Mouse (Mus musculus) bone marrow macrophage, adult 2 months (primary cell): ENCODE measurements around the gene Bcor.

ENCODE experiments used
- CTCF ChIP-seq: IDR thresholded peaks from 2 replicates; pipeline ENCODE4 v1.5.1; 2012; ENCODE audit warnings: low read depth, mild to moderate bottlenecking, low read length, moderate library complexity
- POLR2A ChIP-seq: IDR thresholded peaks from 2 replicates; pipeline ENCODE4 v1.6.1; 2012; ENCODE audit warnings: mild to moderate bottlenecking, low read depth, low read length, borderline replicate concordance

DNA sequence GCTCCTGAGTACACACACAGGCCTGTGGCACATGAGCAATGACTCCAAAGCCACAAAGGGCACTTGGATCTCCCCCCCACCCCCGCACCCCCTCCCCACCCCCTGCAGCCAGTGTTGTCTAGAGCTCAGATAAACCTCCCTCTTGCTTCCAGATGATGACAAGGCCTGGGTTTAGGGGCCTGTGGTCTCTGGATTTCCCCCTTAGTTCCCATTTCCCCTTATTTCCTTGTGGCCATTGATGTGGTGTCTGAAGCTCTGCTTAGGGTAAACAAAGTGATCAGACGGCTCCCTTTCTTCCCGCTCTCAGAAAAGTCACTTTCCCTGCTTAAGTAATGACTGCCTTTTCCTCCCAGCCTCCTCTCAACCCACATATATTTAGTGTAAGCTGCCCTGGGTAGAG, 35.6 kb downstream of the Bcor start:
- no peak for TF ChIP-seq POLR2A
- TF ChIP-seq CTCF = no peak
